Mouse (Mus musculus) olfactory bulb, adult 2 months (tissue): ENCODE data around the gene Map3k1. TPM values are rescaled to one million over a fixed set of nuclear protein-coding genes. Genes with fewer than 3 reads are reported as not detected.
A peak's percentile ranks its signal among the peaks of the same experiment; 100 is the strongest.

Experiments
- H3K27ac ChIP-seq: fragments of 200-500 bp; 2 replicates; pipeline ENCODE4 v1.5.1; 2012; ENCODE audit warnings: low read depth, low read length; ENCODE audit not compliant: insufficient read depth
- H3K4me1 ChIP-seq: fragments of 200-500 bp; 2 replicates; pipeline ENCODE4 v1.6.1; 2012; ENCODE audit warnings: low read length; ENCODE audit not compliant: control insufficient read depth, insufficient read depth
- H3K4me3 ChIP-seq: fragments of 200-500 bp; 2 replicates; pipeline ENCODE4 v1.5.1; 2012; ENCODE audit warnings: mild to moderate bottlenecking, low read depth, low read length, moderate library complexity; ENCODE audit not compliant: insufficient read depth
- CTCF ChIP-seq: fragments of 200-500 bp; IDR thresholded peaks from 2 replicates; pipeline ENCODE4 v1.5.1; 2012; ENCODE audit warnings: low read depth, mild to moderate bottlenecking, low read length, moderate library complexity; ENCODE audit not compliant: insufficient read depth
- POLR2A ChIP-seq: fragments of 200-500 bp; IDR thresholded peaks from 2 replicates; pipeline ENCODE4 v1.6.1; 2012; ENCODE audit warnings: mild to moderate bottlenecking, low read depth, low read length, moderate library complexity; ENCODE audit not compliant: insufficient read depth
- WGBS: fragments of 180-500 bp; shearing (Covaris S2); methylation state at CpG from one replicate; pipeline ENCODE4 v1.1.7; 2018; 5-methylcytosine and 5-hydroxymethylcytosine counted together
- polyA plus RNA-seq: library from polyadenylated mRNA; stranded (reverse); fragments of >200 nt; gene quantifications from 2 replicates; pipeline ENCODE4 v1.2.4, GENCODE M21; 2012; ENCODE audit warnings: low replicate concordance; ENCODE audit not compliant: missing spikeins, insufficient read depth, insufficient read length

Gene Map3k1
- polyA plus RNA-seq, 1 experiment = 135 TPM

DNA sequence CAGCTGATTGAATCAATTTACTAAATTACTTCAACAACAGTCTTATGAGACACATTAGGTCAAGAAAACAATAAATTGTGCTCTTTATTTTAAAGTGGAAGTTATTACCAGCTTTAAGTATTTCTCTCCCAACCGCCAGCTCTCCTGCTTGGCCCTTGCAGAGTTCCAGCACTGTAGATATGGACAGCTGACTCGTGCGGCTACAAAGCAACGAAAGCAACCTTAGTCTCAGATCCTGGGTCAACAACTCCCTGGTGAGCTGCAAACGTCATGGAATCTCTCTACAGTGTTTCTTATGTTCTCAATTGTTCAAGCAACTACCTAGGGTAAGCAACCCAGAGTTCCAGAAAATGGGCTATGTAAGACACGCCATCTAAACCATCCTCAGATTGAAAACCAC, 51.8 kb downstream of the Map3k1 start:
- Histone ChIP-seq H3K27ac (no peak overlapping the region), H3K4me1 (no peaks in the 10 kb centered on the region), H3K4me3 (no peak overlapping the region)
- TF ChIP-seq CTCF = no peak
- no peak for TF ChIP-seq POLR2A
- 90% methylated on average over 6 of the region's 6 CpGs for WGBS

DNA sequence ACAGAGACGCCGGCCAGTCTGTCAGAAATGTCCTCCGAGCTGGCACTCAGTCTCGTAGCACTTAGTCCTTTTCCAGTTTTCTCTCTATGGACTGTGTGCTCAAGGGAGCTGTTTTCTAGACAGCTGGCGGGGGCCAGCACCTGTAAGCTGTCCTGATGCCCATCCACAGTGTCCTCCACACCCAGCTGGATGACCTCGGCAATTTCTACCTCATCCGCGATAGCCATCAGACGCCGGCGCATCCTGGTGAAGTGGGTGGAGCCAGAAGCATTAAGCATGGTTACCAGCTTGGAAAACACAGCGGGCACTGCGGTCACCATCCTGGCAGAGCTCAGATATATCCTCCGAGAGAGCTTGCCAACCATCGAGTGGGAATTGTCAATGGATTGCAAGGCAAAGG, 52.9 kb downstream of the Map3k1 start:
- Histone ChIP-seq H3K27ac (no peak overlapping the region), H3K4me3 (no peak overlapping the region), H3K4me1 (no peaks in the 10 kb centered on the region)
- WGBS = 91% methylated on average over 15 of the region's 15 CpGs
- TF ChIP-seq CTCF (no peak), POLR2A (no peak)

DNA sequence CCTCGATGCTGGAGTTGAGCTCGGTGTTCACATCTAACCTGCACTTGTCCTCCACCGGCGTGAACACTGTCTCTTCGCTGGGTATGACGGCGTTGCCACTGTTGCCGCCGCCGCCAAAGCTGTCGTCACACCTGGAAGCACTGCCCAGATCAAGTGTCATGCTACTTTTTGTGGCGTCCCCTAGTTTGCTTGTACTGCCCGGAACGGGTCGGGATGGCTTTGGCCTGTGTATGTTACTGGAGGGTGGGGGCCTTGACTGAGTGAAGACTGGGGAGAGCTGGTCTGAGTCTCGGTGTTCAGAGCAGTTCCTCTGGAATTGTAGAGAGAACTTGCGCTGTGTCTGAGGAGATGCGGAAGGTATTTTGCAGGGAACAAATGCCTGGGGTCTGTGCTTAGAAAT, 53.4 kb downstream of the Map3k1 start:
- Histone ChIP-seq H3K4me1 (no peaks in the 10 kb centered on the region), H3K4me3 (no peak overlapping the region), H3K27ac (no peak overlapping the region)
- TF ChIP-seq CTCF (no peak), POLR2A (no peak)
- WGBS = 95% methylated on average over 18 of the region's 18 CpGs

DNA sequence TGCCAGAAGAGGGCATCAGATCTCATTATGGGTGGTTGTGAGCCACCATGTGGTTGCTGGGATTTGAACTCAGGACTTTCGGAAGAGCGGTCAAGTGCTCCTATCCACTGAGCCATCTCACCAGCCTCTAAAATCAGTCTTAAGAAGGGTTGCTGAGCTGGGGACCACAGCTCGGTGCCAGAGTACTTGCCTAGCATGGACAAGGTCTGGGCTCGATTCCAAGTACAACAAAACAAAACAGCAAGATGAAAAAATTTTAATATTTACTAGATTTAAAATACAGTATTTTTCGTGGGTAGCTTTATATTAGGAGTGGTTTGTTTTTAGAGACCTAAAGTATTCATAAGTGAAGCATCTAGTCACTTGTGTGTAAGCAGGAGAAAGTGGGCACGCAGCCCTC, 55.5 kb downstream of the Map3k1 start:
- WGBS = 76% methylated on average over 6 of the region's 6 CpGs

DNA sequence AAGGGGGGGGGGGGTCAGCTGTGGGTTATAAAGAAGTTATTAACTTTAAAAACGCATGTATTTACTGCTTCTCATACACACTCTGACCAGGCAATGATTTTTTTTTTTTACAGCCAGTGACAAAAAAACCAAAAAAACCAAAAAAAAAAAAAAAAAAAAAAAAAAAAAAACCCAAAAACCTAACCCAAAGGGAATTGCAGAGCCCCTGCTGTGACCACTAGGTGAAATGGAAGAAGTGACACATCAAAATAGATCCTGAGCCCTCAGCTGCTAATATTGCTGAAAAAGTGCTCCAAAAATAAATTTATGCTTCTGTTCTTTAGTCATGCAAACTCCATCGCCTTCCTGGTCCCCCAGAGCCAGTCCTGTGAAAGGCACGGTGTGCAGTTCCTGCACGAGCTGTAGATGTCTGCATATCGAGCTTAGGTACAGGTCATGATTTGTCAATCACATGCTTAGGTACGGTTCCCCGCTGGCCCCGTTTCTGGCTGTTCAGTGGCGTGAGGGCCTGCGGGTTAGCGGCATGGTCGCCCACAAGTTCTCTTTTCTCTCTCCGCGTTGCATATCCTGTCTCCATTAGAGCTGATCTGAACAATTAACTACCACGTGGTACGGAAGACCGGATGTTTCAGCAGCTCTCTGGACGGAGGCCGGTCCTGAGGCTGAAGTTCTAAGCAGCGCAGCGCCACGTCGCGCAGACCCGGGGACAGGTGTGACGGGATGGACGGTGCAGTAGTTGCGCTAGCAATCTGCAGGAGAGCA, 60.3 kb downstream of the Map3k1 start:
- H3K27ac ChIP-seq = 0 out of 2 replicates have a peak overlapping the region, but pooled peaks have one; percentile 15
- TF ChIP-seq CTCF (no peak), POLR2A (no peak)
- no peaks in the 10 kb centered on the region for H3K4me1 ChIP-seq
- no peak overlapping the region for H3K4me3 ChIP-seq
- 84% methylated on average over 28 of the region's 28 CpGs for WGBS

More for the DNA sequence above, 55.5 kb downstream of the Map3k1 start:
- no peaks in the 10 kb centered on the region for H3K4me1 ChIP-seq
- H3K27ac ChIP-seq = no peak overlapping the region
- TF ChIP-seq CTCF = no peak
- no peak for TF ChIP-seq POLR2A
- H3K4me3 ChIP-seq = no peak overlapping the region

DNA sequence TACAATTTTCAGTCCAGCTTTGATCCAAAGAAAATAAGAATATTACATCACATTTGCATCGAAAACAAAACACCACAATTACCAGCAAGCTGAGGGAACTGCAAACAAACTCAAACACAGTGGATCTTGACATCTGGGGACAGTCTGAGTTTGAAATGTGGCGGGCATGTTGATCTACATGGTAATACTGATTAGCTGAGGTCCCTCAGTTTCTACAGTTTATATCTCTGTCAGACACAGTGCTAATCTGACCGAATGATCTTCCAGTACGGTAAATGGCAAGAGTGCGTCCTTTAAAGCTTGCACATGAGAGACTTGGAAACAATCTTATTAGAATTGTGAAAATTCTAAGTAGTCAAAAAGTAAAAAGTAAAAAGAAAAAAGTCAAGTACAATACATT, 62.0 kb downstream of the Map3k1 start:
- H3K4me1 ChIP-seq = no peaks in the 10 kb centered on the region
- WGBS = 83% methylated on average over 5 of the region's 5 CpGs
- TF ChIP-seq POLR2A = no peak
- no peak for TF ChIP-seq CTCF
- no peak overlapping the region for H3K4me3 ChIP-seq
- H3K27ac ChIP-seq = no peak overlapping the region

DNA sequence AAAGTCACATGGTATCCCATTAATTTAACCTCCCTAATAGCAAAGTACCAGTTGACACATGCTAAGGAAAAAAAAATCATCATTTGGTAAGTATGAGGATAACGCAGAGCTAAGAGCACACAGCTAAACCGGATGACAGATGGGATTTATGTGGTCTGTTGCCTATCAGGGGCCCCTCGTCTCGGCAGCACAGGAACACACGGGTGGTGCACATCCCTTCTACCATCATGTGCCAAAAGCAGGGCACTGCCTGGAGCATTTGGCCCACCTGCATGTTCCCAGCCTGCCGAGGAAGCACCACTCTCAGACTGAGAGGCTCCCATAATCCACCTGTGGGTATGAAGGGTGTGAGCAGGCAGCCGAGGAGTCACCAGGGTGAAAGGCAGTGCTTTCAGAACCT, 63.6 kb downstream of the Map3k1 start:
- no peak overlapping the region for H3K4me3 ChIP-seq
- H3K4me1 ChIP-seq = no peaks in the 10 kb centered on the region
- TF ChIP-seq POLR2A (no peak), CTCF (no peak)
- 79% methylated on average over 7 of the region's 7 CpGs for WGBS
- no peak overlapping the region for H3K27ac ChIP-seq

DNA sequence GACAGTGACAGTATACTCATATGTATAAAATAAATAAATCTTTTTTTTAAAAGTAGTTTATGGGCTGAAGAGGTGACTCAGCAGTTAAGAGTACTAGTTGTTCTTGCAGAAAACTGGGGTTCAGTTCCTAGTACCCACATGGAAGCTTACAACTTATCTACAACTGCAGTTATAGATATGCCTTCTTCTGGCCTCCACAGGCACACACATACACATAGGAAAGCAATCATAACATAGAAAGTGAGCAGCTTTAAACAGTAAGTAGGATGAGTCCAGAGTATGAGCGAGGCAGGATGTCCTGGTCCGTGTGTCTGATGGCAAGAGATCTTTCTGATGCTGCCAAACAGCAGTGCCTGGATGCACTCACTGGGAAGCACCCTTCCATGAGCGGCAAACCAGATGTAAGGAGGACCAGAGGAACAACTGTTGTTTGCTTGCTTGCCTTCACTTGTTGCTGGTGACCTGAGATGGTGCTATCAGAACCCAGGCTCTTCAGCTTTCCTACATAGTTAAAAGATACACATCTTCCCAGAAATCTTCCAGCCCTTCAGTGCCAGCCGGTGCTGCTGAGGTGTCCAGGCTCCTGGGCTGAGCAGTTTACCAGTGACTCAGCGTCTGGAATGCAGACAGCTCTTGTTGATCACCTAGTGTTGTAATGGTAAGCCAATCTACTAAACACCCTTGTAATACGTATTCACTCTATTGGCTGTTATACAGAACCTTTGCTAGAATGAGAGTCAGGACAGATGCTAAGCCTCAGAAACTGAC, 64.4 kb downstream of the Map3k1 start:
- Histone ChIP-seq H3K27ac (no peak overlapping the region), H3K4me1 (no peaks in the 10 kb centered on the region), H3K4me3 (no peak overlapping the region)
- TF ChIP-seq POLR2A = no peak
- TF ChIP-seq CTCF = no peak
- WGBS = 77% methylated on average over 6 of the region's 6 CpGs

DNA sequence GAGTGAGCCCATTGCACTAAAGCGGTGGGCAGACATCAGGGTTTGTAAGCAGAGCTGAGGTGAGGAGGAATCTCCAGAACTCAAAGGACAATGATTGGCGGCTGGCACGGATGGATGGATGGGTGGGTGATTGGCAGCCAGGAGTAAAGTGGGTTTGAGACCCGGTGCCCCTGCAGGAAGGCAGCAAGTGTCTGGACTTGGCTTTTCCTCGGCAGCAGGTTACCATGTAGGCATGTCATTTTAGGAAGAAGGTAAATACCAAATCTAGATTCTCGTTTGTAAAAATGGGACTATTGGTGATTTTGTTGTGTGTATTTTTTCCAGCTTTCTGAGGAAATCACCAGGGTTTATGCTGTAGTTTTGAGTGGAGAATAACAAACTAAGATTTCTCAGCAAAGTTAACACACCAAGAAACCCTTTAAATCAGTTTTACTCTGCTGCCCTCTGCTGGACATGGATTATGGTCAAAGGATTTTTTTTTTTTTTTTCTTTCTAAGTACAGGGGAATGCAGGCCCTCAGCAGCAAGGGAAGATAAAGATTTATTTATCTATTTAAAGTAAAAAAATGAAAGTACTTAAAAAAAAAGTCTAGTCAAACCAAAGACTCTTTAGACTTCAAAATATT, 66.7 kb downstream of the Map3k1 start:
- WGBS = 58% methylated on average over 6 of the region's 6 CpGs
- no peak for TF ChIP-seq CTCF
- TF ChIP-seq POLR2A = no peak
- Histone ChIP-seq H3K4me1 (no peaks in the 10 kb centered on the region), H3K27ac (no peak overlapping the region), H3K4me3 (no peak overlapping the region)
